Mouse (Mus musculus): ENCODE measurements around the gene Rpp25.

Rpp25 gene

DNA sequence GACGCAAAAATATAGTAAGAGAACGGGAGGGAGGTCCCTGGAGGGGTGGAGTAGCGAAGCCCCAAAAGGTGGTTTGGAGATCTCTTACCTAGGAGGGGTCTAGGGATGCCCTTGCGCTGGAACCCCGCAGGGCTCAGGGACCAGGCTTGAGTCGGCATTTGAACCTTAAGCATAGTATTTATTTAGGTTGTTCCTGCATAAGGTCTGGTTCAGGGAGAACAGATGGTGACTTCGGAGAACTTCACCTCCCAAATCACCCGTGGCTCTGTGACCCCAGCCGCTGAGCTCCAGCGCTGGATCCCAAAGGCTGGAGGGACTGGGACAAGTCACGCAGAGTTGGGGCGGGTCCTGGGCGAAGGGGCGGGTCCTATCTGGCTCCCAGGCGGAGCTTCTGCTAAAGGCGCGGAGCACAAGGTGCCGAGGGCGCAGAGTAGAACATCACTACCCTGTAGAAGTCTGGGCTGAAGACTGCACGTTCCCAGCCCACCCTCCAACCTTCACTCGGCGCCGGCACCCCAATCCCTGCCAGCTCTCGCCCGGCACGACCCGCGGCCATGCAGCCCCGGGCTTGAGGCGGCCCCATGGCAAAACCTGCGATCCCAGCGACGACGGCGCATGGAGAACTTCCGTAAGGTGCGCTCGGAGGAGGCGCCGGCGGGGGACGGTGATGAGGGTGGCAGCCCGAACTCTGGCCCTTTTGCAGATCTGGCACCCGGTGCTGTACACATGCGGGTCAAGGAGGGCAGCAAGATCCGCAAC is at the start of gene Rpp25:
Rpp25 (plus strand) TSS at position 405 of the 759 bp plus-strand sequence.
- DNase-seq (ENCODE audit: low read depth, low spot score), result peak; percentile 24

DNA sequence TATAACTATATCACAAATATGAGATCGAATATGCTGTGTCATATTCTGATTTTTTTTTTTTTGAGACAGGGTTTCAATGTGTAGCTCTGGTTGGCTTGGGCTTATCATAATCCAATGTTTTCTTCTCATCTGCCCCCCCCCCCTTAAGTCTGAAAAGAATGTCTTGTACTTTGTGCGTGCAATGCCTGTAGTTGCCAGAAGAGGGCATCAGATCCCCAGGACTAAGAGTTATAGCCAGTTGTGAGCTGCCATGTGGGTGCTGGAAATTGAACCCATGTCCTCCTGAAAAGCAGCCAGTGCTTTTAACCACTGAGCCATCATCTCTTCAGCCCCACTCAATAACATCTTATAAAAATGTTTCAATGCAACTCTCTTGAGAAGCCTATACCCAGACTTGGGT is 44.1 kb upstream of the Rpp25 start:
- no peak for DNase-seq (ENCODE audit: low read depth, low spot score)

DNA sequence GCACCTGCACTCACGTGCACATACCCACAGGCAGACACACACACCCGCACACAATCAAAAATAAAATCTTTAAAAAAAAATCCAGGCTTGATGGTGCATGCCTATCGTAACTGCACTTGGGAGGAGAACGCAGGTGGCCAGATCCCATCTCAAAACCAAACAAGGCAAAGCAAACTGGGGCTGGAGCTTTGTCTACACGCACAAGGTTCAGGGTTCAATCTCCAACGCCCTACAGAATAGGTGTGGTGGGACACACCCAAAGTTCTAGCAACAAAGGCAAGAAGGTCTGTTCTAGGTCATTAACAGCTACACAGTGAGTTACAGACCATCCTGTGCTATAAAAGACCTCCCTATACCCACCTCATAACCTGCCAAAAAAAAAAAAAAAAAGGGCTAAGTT is 41.0 kb upstream of the Rpp25 start:
- DNase-seq (ENCODE audit: low read depth, low spot score), result no peak

DNA sequence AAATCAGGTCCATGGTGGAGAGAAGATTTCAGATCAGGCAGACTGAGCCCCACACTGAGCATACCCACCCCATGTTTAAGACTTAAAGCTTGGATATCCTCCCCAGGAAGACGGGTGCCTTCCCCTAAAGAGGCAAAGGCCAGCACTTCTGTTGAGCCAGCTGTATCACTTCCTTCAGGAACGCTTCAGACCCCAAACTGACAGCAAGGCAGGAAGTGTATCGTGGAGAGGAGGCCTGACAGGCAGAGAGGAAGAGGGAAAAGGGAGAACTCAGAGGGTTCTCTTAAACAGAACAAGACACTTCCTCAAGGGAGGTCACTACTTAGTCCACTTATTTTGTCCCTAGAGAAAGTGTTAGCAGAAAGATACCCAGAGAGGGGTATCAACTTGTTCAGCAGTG is 37.7 kb upstream of the Rpp25 start:
- no peak for DNase-seq (ENCODE audit: low read depth, low spot score)

DNA sequence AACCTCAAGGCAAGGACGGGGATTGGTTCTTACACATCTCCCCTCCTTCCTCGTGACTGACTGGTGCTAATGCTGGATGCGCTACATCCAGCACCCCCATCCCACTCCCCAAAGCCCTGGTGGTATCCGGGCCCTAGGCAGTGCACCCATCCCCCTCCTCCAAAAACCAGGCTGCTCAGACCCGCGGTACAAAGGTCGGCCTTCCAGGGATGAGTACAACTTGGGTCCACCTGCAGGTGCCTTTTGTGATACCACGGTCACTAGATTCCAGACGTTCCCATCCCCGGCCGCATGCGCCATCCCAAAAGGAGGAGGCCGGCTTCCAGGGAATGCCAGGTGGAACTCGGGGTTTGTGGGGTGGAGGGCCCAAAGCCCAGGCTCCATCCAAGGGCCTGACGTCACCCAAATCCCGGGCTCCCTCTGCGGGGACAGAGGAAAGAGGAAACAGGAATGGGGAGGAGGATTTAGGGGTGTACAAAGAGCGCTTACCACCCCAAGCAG is 36.5 kb upstream of the Rpp25 start:
- DNase-seq (ENCODE audit: low read depth, low spot score), result peak; percentile 5

DNA sequence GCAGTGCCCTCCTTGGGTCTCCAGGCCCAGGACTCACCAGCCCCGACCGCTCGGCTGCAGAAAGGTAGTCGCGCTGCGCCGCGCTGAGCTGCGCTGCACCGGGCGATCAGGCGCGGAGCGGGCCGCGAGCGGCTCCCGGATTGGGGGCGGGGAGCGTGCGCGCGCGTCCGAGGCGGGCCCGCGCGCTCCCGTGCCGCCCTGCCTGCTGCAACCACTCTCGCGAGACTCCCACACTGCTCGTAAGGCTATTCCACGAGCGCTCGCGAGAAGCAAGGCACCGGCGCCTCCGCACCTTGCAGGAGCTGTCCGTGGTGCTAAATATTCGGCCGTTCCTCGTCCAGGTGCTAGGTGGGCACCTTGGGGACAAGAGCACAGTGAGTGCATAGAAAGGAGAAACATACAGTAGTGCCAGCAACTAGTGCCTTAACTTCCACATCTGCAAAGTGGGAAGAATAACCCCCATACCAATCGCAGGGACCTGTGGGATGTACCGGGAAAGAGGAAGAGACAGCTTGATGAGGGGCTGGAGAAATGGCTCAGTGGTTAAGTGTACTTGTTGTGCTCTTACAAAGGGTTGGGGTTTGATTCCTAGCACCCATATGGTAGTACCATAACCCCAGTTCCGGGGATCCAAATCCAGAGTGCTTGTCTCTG is 35.8 kb upstream of the Rpp25 start, which contains the start of gene Scamp5:
Scamp5 (minus strand) TSS at position 165 of the 654 bp plus-strand sequence.
- peak; percentile 95 for DNase-seq (ENCODE audit: low read depth, low spot score)

DNA sequence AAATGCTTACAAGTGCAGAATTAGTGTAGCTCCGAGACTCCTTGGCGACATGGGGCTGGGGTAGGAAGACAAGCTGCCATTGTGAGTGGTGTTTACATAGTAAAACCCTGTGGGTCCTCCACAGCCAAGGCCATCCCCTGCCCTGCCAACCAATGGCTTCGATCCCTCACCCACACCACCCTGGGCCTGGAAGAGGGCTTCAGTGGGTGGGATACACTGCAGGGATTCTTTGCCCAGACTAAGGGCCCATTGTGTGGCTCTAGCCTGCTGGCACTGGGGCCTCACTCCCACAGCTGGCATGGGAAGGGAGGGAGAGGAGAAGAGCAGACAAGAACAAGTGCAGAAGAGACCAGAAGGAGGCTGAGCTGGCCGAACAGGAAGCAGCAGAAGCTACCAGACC is 34.9 kb upstream of the Rpp25 start:
- DNase-seq (ENCODE audit: low read depth, low spot score), result no peak

DNA sequence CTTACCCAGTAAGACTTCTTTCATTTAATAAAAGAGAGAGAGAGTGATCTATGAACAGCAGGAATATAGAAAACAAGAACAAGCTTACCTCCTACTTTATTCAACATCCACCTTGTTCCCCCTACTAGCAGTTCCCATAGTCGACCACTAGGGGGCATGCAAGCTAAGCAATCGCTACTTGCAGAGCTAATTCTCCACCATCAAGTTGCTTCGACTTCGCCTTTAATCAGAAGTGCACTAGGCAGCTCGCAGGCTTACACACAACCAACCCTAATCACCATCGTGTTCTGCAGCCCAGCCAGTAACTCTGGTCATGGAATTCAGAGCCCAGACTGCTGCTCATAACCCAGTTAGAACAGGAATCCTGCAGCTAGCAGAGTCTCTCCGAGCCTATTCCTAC is 18.1 kb upstream of the Rpp25 start:
- peak; percentile 81 for DNase-seq (ENCODE audit: low read depth, low spot score)

DNA sequence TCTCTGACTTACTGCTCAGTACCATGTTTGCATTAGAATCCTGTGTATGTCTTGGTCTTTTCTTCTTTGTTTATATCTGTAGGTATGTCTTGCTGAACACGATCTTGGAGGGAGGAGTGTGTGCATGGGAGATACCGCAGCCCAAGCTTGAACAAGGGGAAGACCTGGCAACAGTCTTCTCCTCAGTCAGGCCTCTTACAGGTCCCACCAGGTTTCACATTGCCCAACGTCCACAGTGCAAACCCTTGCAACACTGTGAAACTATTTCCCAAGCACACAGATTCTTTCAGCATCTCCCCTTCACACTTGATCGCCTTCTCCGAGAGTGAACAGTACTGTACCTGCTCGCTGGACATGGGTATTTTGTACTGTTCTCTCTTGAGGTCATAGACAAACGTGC is 16.0 kb upstream of the Rpp25 start:
- DNase-seq (ENCODE audit: low read depth, low spot score), result no peak

DNA sequence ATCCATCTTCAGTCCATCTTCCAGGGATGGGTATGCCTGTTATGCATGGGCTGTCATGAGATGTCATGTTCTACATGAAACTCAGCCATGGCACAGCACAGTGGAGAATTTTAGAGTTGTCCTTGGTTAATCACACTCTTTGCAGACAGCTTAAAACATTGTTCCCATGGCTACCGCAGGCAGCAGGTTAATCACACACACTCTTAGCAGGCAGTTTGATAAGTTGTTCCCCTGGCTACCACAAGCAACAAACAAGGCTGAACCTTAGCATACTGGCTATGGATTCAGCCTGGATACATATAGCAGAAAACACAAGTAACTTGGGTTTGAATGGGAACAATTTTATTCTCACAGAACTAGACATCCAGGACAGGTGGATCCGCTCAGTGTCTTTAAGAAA is 10.3 kb upstream of the Rpp25 start:
- DNase-seq (ENCODE audit: low read depth, low spot score), result no peak

DNA sequence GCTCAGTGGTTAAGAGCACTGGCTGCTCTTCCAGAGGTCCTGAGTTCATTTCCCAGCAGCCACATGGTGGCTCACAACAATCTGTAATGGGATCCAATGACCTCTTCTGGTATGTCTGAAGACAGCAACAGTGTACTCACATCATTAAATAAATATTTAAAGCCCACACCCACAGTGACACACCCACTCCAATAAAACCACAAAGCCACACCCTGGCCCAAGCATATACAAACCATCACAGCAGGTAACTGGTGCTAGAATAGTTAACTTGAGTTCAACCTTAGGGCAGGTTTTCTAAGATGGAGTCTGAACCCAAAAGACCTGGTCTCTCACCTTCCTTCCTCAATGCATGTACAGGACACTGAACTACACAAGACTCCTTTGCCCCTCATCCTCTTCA is 8.9 kb upstream of the Rpp25 start:
- DNase-seq (ENCODE audit: low read depth, low spot score), result no peak

DNA sequence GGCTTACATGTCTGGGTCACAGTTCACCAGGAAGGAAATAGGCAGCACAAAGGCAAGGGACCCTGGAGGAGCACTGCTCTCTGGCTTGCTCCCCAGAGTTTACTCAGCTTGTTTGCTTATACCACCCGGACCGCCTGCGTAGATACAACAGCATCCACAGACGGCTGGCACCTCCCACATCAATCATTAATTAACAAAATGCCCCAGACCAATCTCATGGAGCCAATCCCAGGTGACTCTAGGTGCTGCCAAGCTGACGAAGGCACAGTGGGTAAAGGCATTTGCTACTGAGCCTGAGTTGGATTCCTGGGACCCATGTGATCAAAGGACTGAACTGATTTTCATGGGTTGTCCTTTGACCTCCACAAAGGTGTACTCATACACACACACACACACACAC is 6.6 kb upstream of the Rpp25 start:
- DNase-seq (ENCODE audit: low read depth, low spot score), result no peak

DNA sequence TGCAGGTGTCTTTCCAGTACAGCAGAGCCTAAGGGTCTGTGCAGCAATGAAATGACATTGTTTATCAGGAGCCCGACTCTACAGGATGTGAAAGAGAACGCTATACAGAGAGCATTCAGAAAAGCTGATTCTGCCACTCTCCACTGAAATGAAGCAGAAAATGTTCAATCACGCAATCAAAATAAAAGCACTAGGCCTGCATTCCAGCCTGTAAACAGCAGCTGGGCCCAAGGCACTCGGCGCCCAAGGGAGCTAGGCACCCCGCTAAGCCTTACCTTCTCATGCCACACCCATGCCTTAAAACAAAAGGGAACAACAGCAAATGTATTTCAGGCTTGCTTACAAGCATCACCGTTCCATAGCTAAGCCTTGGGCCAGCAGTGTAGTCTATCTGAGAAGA is 5.3 kb upstream of the Rpp25 start:
- no peak for DNase-seq (ENCODE audit: low read depth, low spot score)

DNA sequence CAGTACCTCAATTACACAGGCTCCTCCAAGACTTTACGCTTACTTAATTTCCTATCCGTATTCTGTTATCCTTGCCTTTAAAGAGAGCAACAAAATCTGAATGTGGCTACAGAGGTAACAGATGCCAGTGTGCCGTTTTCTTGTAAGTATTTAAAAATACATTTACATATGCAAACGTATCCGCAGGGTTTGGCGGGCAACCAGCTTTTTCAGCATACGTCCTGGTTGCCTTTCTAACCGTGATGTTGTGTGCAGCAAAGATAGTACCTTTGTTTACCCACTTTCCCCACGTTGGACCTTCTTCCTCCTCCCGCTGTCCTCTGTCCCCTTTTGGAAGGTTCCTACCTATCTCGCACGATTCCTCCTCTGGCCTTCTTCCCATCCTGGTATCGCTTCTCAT is 2.4 kb upstream of the Rpp25 start:
- DNase-seq (ENCODE audit: low read depth, low spot score), result no peak

DNA sequence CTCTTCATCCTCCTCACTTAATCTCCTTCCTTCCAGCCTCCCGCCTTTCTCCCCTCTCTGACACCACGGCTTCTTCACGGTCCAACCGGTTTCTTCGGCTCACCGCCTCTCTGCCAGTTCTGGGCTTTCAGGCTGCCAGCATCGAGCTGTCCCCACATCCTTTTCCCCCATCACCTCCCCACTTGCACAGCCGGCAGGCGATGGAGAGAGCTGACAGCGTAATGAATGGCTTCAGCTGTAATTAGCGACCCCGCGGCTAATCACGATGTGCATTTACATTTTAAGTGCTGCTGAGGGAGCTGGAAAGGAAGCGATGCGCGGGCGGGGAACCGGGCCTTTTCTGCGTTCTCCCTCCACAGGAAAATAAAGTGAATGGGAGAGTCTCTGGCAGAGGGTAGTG is 2.0 kb upstream of the Rpp25 start:
- DNase-seq (ENCODE audit: low read depth, low spot score), result no peak

DNA sequence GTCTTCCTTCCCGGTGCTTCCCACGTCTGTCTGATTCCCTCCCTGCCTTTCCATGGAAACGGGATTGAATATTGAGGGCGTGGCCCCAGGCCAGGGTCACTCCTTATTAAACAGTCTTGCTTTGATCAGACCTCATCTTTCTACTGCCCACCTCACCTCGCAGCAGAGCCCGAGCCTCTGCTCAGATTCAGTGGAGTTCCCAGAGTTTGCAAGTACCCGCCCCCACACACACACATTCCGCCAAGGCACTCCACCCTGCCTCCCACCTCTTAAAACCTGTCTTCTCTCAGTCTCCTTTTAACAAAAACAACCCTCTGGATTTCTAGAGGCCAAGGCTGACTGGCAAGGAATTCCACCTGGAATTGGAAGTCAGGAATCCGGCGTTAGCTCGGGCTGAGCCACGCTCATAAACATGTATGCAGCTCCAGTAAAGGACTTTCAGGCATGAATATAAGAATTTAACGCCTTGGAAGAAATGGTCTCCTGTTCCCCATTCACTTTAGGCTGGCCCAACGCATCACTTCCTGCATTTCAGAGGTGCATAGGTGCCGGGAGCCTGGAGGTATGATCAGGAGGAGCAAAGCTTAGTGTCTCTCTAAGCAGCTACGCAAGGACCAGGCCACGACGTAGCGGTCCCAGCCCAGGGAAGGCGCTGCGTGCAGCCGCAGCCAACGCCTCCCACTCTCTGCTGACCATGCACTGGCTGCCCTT is 760 bp upstream of the Rpp25 start:
- DNase-seq (ENCODE audit: low read depth, low spot score), result no peak

DNA sequence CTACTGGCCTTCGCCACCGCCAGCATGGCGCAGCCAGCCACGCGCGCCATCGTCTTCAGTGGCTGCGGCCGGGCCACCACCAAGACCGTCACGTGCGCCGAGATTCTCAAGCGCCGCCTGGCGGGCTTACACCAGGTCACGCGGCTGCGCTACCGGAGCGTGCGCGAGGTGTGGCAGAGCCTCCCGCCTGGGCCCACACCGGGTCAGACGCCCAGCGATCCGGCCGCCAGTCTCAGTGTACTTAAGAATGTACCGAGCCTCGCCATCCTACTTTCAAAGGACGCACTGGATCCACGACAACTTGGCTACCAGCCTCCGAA is 515 bp downstream of the Rpp25 start:
- DNase-seq (ENCODE audit: low read depth, low spot score), result peak; percentile 55

DNA sequence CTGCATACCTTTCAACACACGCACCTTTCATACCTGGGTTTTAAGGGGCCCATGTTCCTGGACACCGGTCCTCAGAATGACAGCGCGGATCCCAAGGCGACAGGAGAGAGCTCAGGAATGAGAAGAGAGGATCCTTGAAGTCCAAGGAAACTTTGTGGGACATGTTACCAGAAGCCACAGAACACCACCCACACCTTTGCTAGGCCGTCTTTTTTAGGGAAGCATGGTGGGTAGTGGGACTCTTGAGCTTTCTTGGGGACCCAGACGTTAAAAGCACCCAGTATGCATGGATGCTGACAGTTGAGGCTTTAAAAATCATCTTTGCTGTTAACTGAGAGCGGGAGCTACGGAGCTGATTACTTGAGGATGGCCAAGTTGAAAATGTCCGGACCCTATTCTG is 1.1 kb downstream of the Rpp25 start:
- no peak for DNase-seq (ENCODE audit: low read depth, low spot score)

DNA sequence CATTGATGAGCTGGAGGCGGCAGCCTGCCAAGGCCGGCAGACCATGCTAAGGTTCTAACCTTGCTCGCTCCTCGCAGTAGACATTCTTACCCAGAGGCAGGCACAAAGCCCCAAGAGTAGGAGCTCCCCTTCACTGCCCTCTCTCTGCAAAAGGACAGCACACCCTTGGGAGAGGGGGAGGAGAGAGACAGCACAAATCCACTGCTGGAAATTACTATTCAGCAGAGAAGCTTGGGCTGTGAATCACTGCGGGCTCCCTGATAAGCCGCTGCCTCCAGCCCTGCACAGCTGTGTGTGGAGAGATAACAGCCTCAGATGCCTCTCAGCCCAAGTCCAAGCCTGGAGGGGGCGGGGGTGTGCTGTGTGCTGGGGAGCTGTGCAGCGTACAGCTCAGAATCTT is 1.9 kb downstream of the Rpp25 start:
- DNase-seq (ENCODE audit: low read depth, low spot score), result no peak

DNA sequence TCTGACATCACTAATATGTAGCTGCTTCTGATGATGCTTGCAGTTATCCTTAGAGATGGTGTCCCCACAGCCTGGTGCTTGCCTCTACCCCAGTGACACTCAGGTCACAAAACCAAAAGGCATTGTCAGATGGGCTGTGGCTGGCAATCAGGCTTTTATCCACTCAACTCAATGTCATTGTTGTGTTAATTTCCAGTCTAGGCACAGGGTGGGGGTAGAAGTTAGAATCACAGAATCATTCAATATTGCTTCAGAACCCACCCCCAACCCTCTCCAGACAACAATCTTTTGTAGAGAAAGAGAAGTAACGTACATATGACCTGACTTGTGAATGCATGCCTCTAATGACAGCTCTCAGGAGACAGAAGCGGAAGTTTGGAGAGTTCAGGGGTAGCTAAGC is 6.8 kb downstream of the Rpp25 start:
- DNase-seq (ENCODE audit: low read depth, low spot score), result no peak

DNA sequence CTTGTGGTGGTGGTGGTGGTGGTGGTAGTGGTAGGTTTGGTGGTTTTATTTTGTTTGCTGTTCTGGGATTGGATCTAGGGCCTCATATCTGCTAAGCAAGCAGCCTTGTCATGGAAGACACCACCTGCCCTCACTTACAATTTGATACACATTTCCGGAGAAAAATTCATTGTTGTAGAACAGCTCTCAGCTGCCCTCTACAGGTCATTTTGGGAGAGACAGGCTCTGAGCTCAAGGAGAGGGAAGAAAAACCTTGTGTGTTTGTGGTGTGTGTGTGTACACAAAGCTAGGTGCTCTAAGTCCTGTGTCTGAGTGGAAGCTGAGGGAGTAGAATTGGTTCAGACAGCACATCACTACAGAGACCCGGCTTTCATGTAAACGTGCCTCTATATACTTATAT is 13.3 kb downstream of the Rpp25 start:
- DNase-seq (ENCODE audit: low read depth, low spot score), result peak; percentile 65

DNA sequence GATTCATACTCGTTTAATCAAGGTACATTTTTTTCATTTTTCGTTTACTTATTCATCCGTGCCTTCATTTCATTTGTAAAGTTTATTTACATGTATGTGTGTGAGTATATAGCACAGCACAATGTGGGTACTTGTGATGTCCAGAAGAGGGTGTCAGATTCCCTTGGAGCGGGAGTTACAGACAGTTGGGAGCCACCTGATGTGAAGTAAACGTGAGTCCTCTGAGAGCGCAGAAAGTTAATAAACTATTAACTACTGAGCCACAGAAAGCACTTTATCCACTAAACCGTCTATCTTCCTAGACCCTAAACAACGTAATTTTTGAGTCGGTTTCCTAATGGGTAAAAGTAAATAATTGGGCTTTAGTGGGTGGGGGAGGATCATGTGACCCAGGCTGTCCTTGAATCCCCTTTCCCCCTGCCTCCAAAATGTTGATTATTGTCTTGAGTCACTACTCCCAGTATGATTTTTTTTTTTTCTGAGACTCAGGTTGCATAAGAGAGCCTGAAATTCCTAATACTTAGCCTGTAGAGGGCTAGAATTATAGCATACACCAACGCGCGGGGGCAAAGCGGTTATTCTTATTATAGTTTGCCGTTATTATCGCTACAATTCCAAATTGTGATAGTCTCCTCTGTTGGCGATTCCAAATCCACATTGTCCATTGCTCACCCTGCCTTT is 16.7 kb downstream of the Rpp25 start:
- DNase-seq (ENCODE audit: low read depth, low spot score), result no peak

Measured in forelimb bud, embryonic 11.5 days (tissue).